Mouse (Mus musculus) cerebellum, adult 2 months (tissue): ENCODE results near the gene Peg3. TPM values are rescaled to one million over a fixed set of nuclear protein-coding genes. Genes with fewer than 3 reads are reported as not detected.
"Not testable (repeated sequence)": the region's sequence is repeated elsewhere in the genome, so short reads cannot be mapped to it uniquely, and the experiment has no call there.

ENCODE experiments used
- DNase-seq, 2 experiments: peaks; one replicate each; pipeline ENCODE4 v3.0.0; 2021
- H3K27ac ChIP-seq: fragments of 200-500 bp; 2 replicates; pipeline ENCODE4 v1.5.1; 2012; ENCODE audit warnings: low read length, control low read depth, inconsistent platforms; ENCODE audit not compliant: insufficient read depth
- H3K27me3 ChIP-seq: fragments of 200-500 bp; 2 replicates; pipeline ENCODE4 v1.6.1; 2012; ENCODE audit warnings: inconsistent platforms, mild to moderate bottlenecking, low read length, moderate library complexity; ENCODE audit not compliant: control insufficient read depth, insufficient read depth
- H3K4me1 ChIP-seq: fragments of 200-500 bp; 2 replicates; pipeline ENCODE4 v1.6.1; 2011; ENCODE audit warnings: low read length; ENCODE audit not compliant: control insufficient read depth, insufficient read depth
- H3K4me3 ChIP-seq: fragments of 200-500 bp; replicated peaks from 2 replicates; pipeline ENCODE3; 2011; ENCODE audit warnings: mild to moderate bottlenecking, low read depth, low read length, control low read depth; ENCODE audit not compliant: insufficient read depth
- CTCF ChIP-seq: fragments of 200-500 bp; IDR thresholded peaks from 2 replicates; pipeline ENCODE4 v1.5.1; 2011; ENCODE audit warnings: low read depth, mild to moderate bottlenecking, control low read depth, low read length, moderate library complexity, borderline replicate concordance; ENCODE audit not compliant: insufficient read depth
- POLR2A ChIP-seq: fragments of 200-500 bp; IDR thresholded peaks from 2 replicates; pipeline ENCODE4 v1.6.1; 2011; ENCODE audit warnings: low read length, control low read depth, borderline replicate concordance; ENCODE audit not compliant: insufficient read depth
- WGBS: fragments of 180-500 bp; shearing (Covaris S2); methylation state at CpG from one replicate; pipeline ENCODE4 v1.1.7; 2018; 5-methylcytosine and 5-hydroxymethylcytosine counted together
- polyA plus RNA-seq: library from polyadenylated mRNA; depleted of rRNA; stranded (reverse); fragments of >200 nt; gene quantifications from 2 replicates; pipeline ENCODE4 v1.2.3, GENCODE M21; 2012; rRNA removed

The Peg3 gene
- 195 TPM in 2 replicates for polyA plus RNA-seq

DNA sequence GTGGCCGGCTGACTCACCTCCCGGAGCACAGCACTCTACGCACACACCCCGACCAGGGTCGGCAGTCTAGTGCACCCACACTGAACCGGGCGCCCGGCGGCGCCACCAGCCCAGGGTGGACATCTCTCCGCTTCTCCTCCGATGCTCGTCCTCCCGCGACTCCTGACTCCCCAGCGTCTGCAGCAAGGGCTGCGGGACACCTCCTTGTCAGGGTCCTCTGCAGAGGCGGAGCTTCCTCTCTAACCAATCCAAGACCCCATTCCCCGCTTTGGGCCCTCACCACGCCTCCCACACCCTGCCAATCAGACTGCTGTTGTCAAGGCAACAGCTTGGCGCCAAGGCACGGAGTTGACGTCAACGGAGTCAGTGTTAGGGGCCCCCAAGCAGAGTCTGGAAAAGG lies at the start of gene Peg3, which contains the start of gene Usp29:
TSS of gene Peg3 (minus strand) at position 191 of the 400 bp plus-strand sequence.
TSS of gene Usp29 (plus strand) at position 338 of the 400 bp plus-strand sequence.
- WGBS, result 46% methylated on average over 24 of the region's 24 CpGs
- DNase-seq, result peak; percentile 92 to 96

DNA sequence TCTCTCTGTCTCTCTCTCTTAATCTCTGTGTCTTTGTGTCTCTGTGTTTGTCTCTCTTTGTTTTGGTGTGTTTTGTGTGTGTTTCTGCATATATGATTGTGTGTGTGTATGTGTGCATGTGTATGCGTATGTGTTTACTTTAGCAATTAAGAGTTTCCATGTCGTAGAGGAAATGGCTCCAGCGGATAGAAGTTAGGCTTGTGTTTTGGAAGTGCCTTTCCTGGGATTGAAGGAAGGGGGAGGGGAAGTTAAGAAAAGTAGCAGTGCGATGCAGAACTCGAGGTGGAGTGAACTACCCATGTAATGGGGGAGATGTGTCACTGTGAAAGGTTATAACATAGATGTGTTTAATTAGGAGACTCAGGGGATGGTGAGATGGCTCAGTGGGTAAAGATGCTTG lies 48.9 kb upstream of the Peg3 start:
- Histone ChIP-seq H3K27ac (no peak overlapping the region), H3K4me1 (peaks cover 24% of the 10 kb centered on the region), H3K4me3 (no peak overlapping the region), H3K27me3 (no peaks in the 10 kb centered on the region)
- 91% methylated on average over 5 of the region's 5 CpGs for WGBS
- DNase-seq, result no peak
- no peak for TF ChIP-seq POLR2A
- TF ChIP-seq CTCF, result no peak

More for the DNA sequence above, at the start of gene Peg3, which contains the start of gene Usp29:
- TF ChIP-seq CTCF (no peak), POLR2A (peak; percentile 99)
- H3K4me1 ChIP-seq, result no peaks in the 10 kb centered on the region
- peak within 1 kb of the TSS; percentile 89 for H3K4me3 ChIP-seq
- peak within 1 kb of the TSS; percentile 94 for H3K27ac ChIP-seq
- no peaks in the 10 kb centered on the region for H3K27me3 ChIP-seq

DNA sequence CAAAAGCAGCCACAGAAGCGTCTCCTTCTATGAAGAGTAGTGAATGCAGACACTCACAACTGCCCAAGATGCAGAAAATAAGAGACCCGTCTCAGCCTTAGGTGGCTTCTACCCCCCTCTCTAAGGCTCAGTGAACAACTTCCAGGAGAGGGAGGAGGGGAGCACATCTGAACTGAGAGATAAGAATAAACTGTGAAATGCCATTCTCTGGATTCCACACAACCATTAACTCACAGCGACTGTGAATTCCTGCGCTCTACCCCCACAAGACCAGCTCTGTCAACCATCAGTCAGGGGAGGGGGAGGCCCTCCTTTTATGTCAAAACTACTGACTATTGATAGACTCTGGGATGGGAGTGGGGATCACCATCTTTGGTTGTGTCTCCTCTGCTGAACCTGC lies 47.5 kb upstream of the Peg3 start:
- Histone ChIP-seq H3K4me3 (no peak overlapping the region), H3K4me1 (peaks cover 24% of the 10 kb centered on the region), H3K27me3 (no peaks in the 10 kb centered on the region), H3K27ac (no peak overlapping the region)
- TF ChIP-seq POLR2A, result no peak
- TF ChIP-seq CTCF, result no peak
- DNase-seq, result no peak
- 70% methylated on average over 4 of the region's 4 CpGs for WGBS

- no peak for TF ChIP-seq POLR2A
- no peak for TF ChIP-seq CTCF
- Histone ChIP-seq H3K27me3 (no peaks in the 10 kb centered on the region), H3K27ac (no peak overlapping the region), H3K4me3 (no peak overlapping the region), H3K4me1 (peaks cover 24% of the 10 kb centered on the region)
- WGBS, result 11% methylated on average over 2 of the region's 2 CpGs
- peak in 1 of 2 experiments; percentile 15 for DNase-seq
Observed at GRCm38 (mm10) chr7:6777107-6777506, 46.9 kb upstream of the Peg3 start.

DNA sequence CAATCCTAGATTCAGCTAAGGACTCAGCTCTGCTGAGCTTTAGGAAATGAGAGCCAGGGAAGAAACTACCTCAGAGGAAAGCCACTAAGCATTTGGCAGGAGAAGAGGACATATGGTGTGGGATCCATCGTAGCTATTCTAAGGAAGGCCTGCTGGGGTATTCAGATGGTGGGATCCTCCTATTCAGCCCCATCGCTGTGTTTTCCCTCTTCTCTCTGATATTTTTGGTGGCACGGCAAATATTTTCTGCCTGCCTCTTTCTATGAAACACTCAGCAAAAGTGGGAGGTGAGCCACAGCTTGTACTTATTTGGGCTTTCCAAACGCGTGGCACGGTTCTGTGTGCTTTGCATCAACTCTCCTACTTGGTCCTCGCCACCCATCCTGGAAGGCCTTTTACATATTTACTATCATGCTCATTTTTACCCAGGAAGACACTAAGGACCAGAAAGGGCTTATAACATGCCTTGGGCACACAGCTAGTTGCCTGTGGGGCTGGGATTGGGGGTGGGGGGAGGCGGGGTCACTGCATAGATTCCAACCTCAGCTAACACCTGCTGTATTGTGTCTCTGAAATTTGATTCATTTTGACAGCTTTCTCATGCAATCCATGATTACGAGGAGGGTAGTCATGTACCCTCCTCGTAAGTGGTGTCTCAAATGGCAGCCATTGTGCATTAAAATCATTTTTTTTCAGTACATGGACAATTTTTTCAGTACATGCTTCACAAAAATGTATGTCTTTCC lies 46.3 kb upstream of the Peg3 start:
- 23% methylated on average over 10 of the region's 10 CpGs for WGBS

DNA sequence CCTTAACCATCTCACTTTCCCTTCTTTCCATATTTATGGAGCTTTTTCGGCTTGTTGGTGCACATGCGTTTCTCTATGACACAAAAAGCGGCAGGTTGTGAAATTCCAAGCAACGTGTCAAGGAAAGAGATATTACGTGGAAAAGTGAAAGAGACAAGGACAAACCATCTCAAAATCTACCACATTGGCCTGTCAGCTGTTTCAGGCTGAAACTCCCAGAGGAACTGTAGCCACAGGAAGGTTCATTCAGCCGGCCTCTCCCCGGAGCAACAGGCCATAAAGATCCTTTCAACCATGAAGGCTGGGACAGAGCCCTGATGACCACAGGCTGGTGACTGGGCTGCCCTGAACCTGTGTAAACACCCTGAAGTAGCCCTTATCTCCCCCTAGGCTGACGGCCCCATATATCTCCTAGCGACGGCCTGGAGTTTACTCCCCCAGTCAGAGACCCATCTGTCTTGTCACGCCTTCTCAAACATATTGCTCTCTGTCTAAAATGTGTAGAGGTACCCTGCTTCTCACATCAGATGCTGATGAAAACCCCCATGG lies 43.7 kb upstream of the Peg3 start:
- not testable (repeated sequence) for H3K4me3 ChIP-seq, H3K27ac ChIP-seq, H3K27me3 ChIP-seq, DNase-seq
- WGBS, result 87% methylated on average over 11 of the region's 11 CpGs
- peaks cover 24% of the 10 kb centered on the region for H3K4me1 ChIP-seq

More for the DNA sequence above, 46.3 kb upstream of the Peg3 start:
- Histone ChIP-seq H3K4me3 (no peak overlapping the region), H3K27ac (no peak overlapping the region), H3K4me1 (peaks cover 24% of the 10 kb centered on the region), H3K27me3 (no peaks in the 10 kb centered on the region)
- DNase-seq, result peak; percentile 41 to 82
- no peak for TF ChIP-seq CTCF
- no peak for TF ChIP-seq POLR2A

GRCm38 (mm10) chr7:6770286-6770685 lies 40.1 kb upstream of the Peg3 start:
- no peak for DNase-seq
- whole genome bisulfite sequencing, result 25% methylated on average over 8 of the region's 8 CpGs
- peaks cover 4% of the 10 kb centered on the region; the same call in 1 of the 2 replicates for H3K4me1 ChIP-seq
- TF ChIP-seq CTCF, result no peak
- no peak for TF ChIP-seq POLR2A
- no peaks in the 10 kb centered on the region for H3K27me3 ChIP-seq
- H3K4me3 ChIP-seq, result no peak overlapping the region
- no peak overlapping the region for H3K27ac ChIP-seq

GRCm38 (mm10) chr7:6765240-6765639 lies 35.0 kb upstream of the Peg3 start:
- no peak for DNase-seq
- 30% methylated on average over 5 of the region's 5 CpGs for WGBS
- Histone ChIP-seq H3K27ac (no peak overlapping the region), H3K4me1 (no peaks in the 10 kb centered on the region), H3K4me3 (no peak overlapping the region), H3K27me3 (no peaks in the 10 kb centered on the region)
- TF ChIP-seq CTCF (no peak), POLR2A (no peak)
